Mouse (Mus musculus): ENCODE data around the gene Exoc3l. TPM values are rescaled to one million over a fixed set of nuclear protein-coding genes. Genes with fewer than 3 reads are reported as not detected.
A peak's percentile ranks its signal among the peaks of the same experiment; 100 is the strongest.

Exoc3l gene
- total RNA-seq, 2 experiments from 2014 or later = 2.9 to 3.0 TPM

- no peak for DNase-seq
These were observed 17.9 kb upstream of the Exoc3l start for GRCm38 (mm10) chr8:105313622-105314402.

GRCm38 (mm10) chr8:105312891-105313481 lies 17.1 kb upstream of the Exoc3l start:
- peak in 1 of 2 experiments; percentile 69 for DNase-seq

- no peak for DNase-seq
These were observed 15.8 kb upstream of the Exoc3l start for GRCm38 (mm10) chr8:105311718-105312117.

GRCm38 (mm10) chr8:105310118-105310517 lies 14.2 kb upstream of the Exoc3l start:
- DNase-seq = no peak

- no peak for DNase-seq
These were observed 13.4 kb upstream of the Exoc3l start for GRCm38 (mm10) chr8:105309142-105309847.

- no peak for DNase-seq
These were observed 12.5 kb upstream of the Exoc3l start for GRCm38 (mm10) chr8:105308428-105308827.

GRCm38 (mm10) chr8:105307670-105308069 lies 11.8 kb upstream of the Exoc3l start:
- no peak for DNase-seq

GRCm38 (mm10) chr8:105306146-105306691 lies 10.3 kb upstream of the Exoc3l start:
- DNase-seq = no peak

GRCm38 (mm10) chr8:105305211-105306145 lies 9.6 kb upstream of the Exoc3l start, which contains the start of gene Elmo3:
Elmo3 (plus strand) TSS chr8:105305601.
- peak; percentile 43 to 51 for DNase-seq

- DNase-seq = no peak
These were observed 8.7 kb upstream of the Exoc3l start for GRCm38 (mm10) chr8:105304325-105305210.

- DNase-seq = no peak
These were observed 8.0 kb upstream of the Exoc3l start for GRCm38 (mm10) chr8:105303874-105304273.

GRCm38 (mm10) chr8:105303396-105303795 lies 7.5 kb upstream of the Exoc3l start:
- no peak for DNase-seq

GRCm38 (mm10) chr8:105299962-105300361 lies 4.1 kb upstream of the Exoc3l start:
- DNase-seq = no peak

GRCm38 (mm10) chr8:105298351-105299252 lies 2.7 kb upstream of the Exoc3l start:
- no peak for DNase-seq

- DNase-seq = peak; percentile 95 to 96
These were observed 1.8 kb upstream of the Exoc3l start, which contains the start of gene E2f4 for GRCm38 (mm10) chr8:105297511-105298192. E2f4 (plus strand) TSS chr8:105297663.

GRCm38 (mm10) chr8:105295256-105295655 lies 645 bp downstream of the Exoc3l start:
- no peak for DNase-seq

- no peak for DNase-seq
These were observed 1.1 kb downstream of the Exoc3l start for GRCm38 (mm10) chr8:105294776-105295175.

GRCm38 (mm10) chr8:105293405-105293804 lies 2.5 kb downstream of the Exoc3l start:
- DNase-seq = no peak

GRCm38 (mm10) chr8:105292471-105292870 lies 3.4 kb downstream of the Exoc3l start:
- DNase-seq = no peak

All from heart, adult 18-20 months (tissue).